Mouse (Mus musculus) heart, postnatal 0 days (tissue): Measurements from ENCODE around the gene Prep. TPM values are rescaled to one million over a fixed set of nuclear protein-coding genes. Genes with fewer than 3 reads are reported as not detected.

Source experiments
- ATAC-seq: fragments of 200-750 bp; cut with Nextera tagmentation; 2 replicates; pipeline ENCODE4 v1.8.0; 2017; ENCODE audit warnings: low read depth, moderate number of reproducible peaks, moderate library complexity; ENCODE audit not compliant: insufficient read depth
- DNase-seq: peaks from one replicate; pipeline ENCODE4 v3.0.0-alpha.2; 2016; ENCODE audit warnings: low spot score
- H3K27ac ChIP-seq: fragments of 300-500 bp; sonication (generic); 2 replicates; pipeline ENCODE4 v1.5.1; 2014; ENCODE audit warnings: low read depth, mild to moderate bottlenecking
- H3K27me3 ChIP-seq: fragments of 300-500 bp; sonication (generic); 2 replicates; pipeline ENCODE4 v1.6.1; 2014; ENCODE audit warnings: low read length, mixed read lengths; ENCODE audit not compliant: control insufficient read depth, insufficient read depth
- H3K36me3 ChIP-seq: fragments of 300-500 bp; sonication (generic); replicated peaks from 2 replicates; pipeline ENCODE4 v1.6.1; 2014; ENCODE audit warnings: low read length, mixed read lengths; ENCODE audit not compliant: control insufficient read depth, insufficient read depth
- H3K4me1 ChIP-seq: fragments of 300-500 bp; sonication (generic); 2 replicates; pipeline ENCODE4 v1.6.1; 2014; ENCODE audit warnings: antibody characterized with exemption; ENCODE audit not compliant: control insufficient read depth, insufficient read depth
- H3K4me2 ChIP-seq: fragments of 300-500 bp; sonication (generic); 2 replicates; pipeline ENCODE4 v1.6.1; 2014; ENCODE audit warnings: low read depth, mild to moderate bottlenecking, low read length, moderate library complexity
- H3K4me3 ChIP-seq: fragments of 300-500 bp; sonication (generic); 2 replicates; pipeline ENCODE4 v1.5.1; 2014; ENCODE audit warnings: low read depth, low read length
- H3K9ac ChIP-seq: fragments of 300-500 bp; sonication (generic); replicated peaks from 2 replicates; pipeline ENCODE4 v1.6.1; 2014; ENCODE audit warnings: low read depth, low read length, mixed read lengths
- H3K9me3 ChIP-seq: fragments of 300-500 bp; sonication (generic); replicated peaks from 2 replicates; pipeline ENCODE4 v1.6.1; 2016; ENCODE audit warnings: low read length; ENCODE audit not compliant: control insufficient read depth
- CTCF ChIP-seq: IDR thresholded peaks from 2 replicates; pipeline ENCODE4 v1.5.1; 2016; ENCODE audit warnings: antibody characterized with exemption, control low read depth, low read depth
- EP300 ChIP-seq: IDR thresholded peaks from 2 replicates; pipeline ENCODE4 v1.6.1; 2016; ENCODE audit warnings: antibody characterized with exemption, low read depth
- WGBS: fragments of 180-500 bp; shearing (Covaris S2); extraction: QIAGEN DNeasy Blood & Tissue Kit; methylation state at CpG from one replicate; pipeline ENCODE4 v1.1.7; 2014; 5-methylcytosine and 5-hydroxymethylcytosine counted together
- polyA plus RNA-seq: library from polyadenylated mRNA; unstranded; fragments of >200 nt; fragmentation: Nextera tagmentation; extraction: Ambion mirVana; gene quantifications from 2 replicates; pipeline ENCODE4 v1.2.1, GENCODE M21; 2015
- total RNA-seq: library from RNA; depleted of rRNA; stranded (reverse); fragments of >200 nt; gene quantifications from 2 replicates; pipeline ENCODE4 v1.2.3, GENCODE M21; 2014; ENCODE audit warnings: low replicate concordance; rRNA removed

The Prep gene
- 16.8 and 18.2 TPM in 2 replicates for total RNA-seq
- 15.1 and 16.9 TPM in 2 replicates for polyA plus RNA-seq

- ATAC-seq (peak; percentile 94), DNase-seq (peak; percentile 88)
- Histone ChIP-seq H3K4me2 (peak within 1 kb of the TSS; percentile 97), H3K4me1 (peaks cover 31% of the 10 kb centered on the region), H3K27ac (peak within 1 kb of the TSS; percentile 88), H3K27me3 (no peaks in the 10 kb centered on the region), H3K9ac (peak within 1 kb of the TSS; percentile 91), H3K9me3 (no peaks in the 10 kb centered on the region), H3K4me3 (peak within 1 kb of the TSS; percentile 97), H3K36me3 (0 out of 2 replicates have a peak, but pooled peaks cover under 1% of the 10 kb centered on the region)
- no peak for TF ChIP-seq EP300
- TF ChIP-seq CTCF = peak; percentile 36
- WGBS = 0% methylated on average over 7 of the region's 57 CpGs
Measured at GRCm38 (mm10) chr10:45066931-45067308, at the start of gene Prep. Gene Prep, plus strand, starts transcription at chr10:45067203.

- TF ChIP-seq CTCF (no peak), EP300 (no peak)
- H3K4me1 ChIP-seq = no peaks in the 10 kb centered on the region
- H3K4me2 ChIP-seq = no peak overlapping the region
- no peak overlapping the region for H3K9ac ChIP-seq
- ATAC-seq (no peak), DNase-seq (no peak)
- 90% methylated on average over 13 of the region's 13 CpGs for WGBS
- H3K9me3 ChIP-seq = no peaks in the 10 kb centered on the region
- H3K36me3 ChIP-seq = no peaks in the 10 kb centered on the region
- H3K27ac ChIP-seq = no peak overlapping the region
- no peak overlapping the region for H3K4me3 ChIP-seq
- no peaks in the 10 kb centered on the region for H3K27me3 ChIP-seq
Measured at GRCm38 (mm10) chr10:45017352-45017751, 49.7 kb upstream of the Prep start.

GRCm38 (mm10) chr10:45017851-45018250 is 49.2 kb upstream of the Prep start:
- H3K4me1 ChIP-seq = no peaks in the 10 kb centered on the region

GRCm38 (mm10) chr10:45019418-45019817 is 47.6 kb upstream of the Prep start:
- Histone ChIP-seq H3K9ac (no peak overlapping the region), H3K4me1 (no peaks in the 10 kb centered on the region), H3K27ac (no peak overlapping the region), H3K27me3 (no peaks in the 10 kb centered on the region), H3K4me3 (no peak overlapping the region), H3K36me3 (no peaks in the 10 kb centered on the region), H3K9me3 (no peaks in the 10 kb centered on the region), H3K4me2 (no peak overlapping the region)
- DNase-seq (no peak), ATAC-seq (no peak)
- whole genome bisulfite sequencing = 60% methylated on average over 7 of the region's 7 CpGs
- TF ChIP-seq CTCF = no peak
- no peak for TF ChIP-seq EP300

More at GRCm38 (mm10) chr10:45017851-45018250, 49.2 kb upstream of the Prep start:
- TF ChIP-seq CTCF = no peak
- TF ChIP-seq EP300 = no peak
- WGBS = 82% methylated on average over 10 of the region's 10 CpGs
- DNase-seq (no peak), ATAC-seq (no peak)
- no peaks in the 10 kb centered on the region for H3K36me3 ChIP-seq
- H3K9ac ChIP-seq = no peak overlapping the region
- H3K9me3 ChIP-seq = no peaks in the 10 kb centered on the region
- H3K4me3 ChIP-seq = no peak overlapping the region
- H3K4me2 ChIP-seq = no peak overlapping the region
- H3K27ac ChIP-seq = no peak overlapping the region
- no peaks in the 10 kb centered on the region for H3K27me3 ChIP-seq

GRCm38 (mm10) chr10:45019849-45020248 is 47.2 kb upstream of the Prep start:
- Histone ChIP-seq H3K4me1 (no peaks in the 10 kb centered on the region), H3K27me3 (no peaks in the 10 kb centered on the region), H3K36me3 (no peaks in the 10 kb centered on the region), H3K27ac (no peak overlapping the region), H3K9me3 (no peaks in the 10 kb centered on the region), H3K9ac (no peak overlapping the region), H3K4me3 (no peak overlapping the region), H3K4me2 (no peak overlapping the region)
- TF ChIP-seq CTCF = no peak
- TF ChIP-seq EP300 = no peak
- 85% methylated on average over 10 of the region's 10 CpGs for WGBS
- ATAC-seq = no peak
- no peak for DNase-seq

- Histone ChIP-seq H3K27me3 (no peaks in the 10 kb centered on the region), H3K9ac (no peak overlapping the region), H3K9me3 (no peaks in the 10 kb centered on the region), H3K36me3 (no peaks in the 10 kb centered on the region), H3K27ac (no peak overlapping the region), H3K4me3 (no peak overlapping the region), H3K4me1 (no peaks in the 10 kb centered on the region), H3K4me2 (no peak overlapping the region)
- DNase-seq (no peak), ATAC-seq (no peak)
- TF ChIP-seq EP300 (no peak), CTCF (no peak)
- WGBS = 80% methylated on average over 10 of the region's 10 CpGs
Measured at GRCm38 (mm10) chr10:45020291-45020690, 46.7 kb upstream of the Prep start.
